Mouse (Mus musculus) gastrocnemius, adult 8-10 months (tissue): ENCODE data around the gene Tchhl1. TPM values are rescaled to one million over a fixed set of nuclear protein-coding genes. Genes with fewer than 3 reads are reported as not detected.
"Not testable (repeated sequence)": the region's sequence is repeated elsewhere in the genome, so short reads cannot be mapped to it uniquely, and the experiment has no call there.

Experiments used
- DNase-seq, 2 experiments: peaks; one replicate each; pipeline ENCODE4 v3.0.0; 2022; ENCODE audit warnings: low spot score in 2 of 2
- total RNA-seq, 4 experiments: library from RNA; stranded (reverse); gene quantifications; 2 replicates each; pipeline ENCODE4 v1.2.4; 2022

Tchhl1 gene
- not detected for total RNA-seq

GRCm38 (mm10) chr3:93468561-93468960, at the start of gene Tchhl1:
Gene Tchhl1, plus strand, starts transcription at chr3:93468754.
- DNase-seq: no peak

GRCm38 (mm10) chr3:93431673-93432072, 36.9 kb upstream of the Tchhl1 start:
- DNase-seq: no peak

- no peak for DNase-seq
These were observed 26.5 kb upstream of the Tchhl1 start, which contains the start of gene Tchh for GRCm38 (mm10) chr3:93442030-93442429. Gene Tchh, plus strand, starts transcription at chr3:93442330.

GRCm38 (mm10) chr3:93443501-93444101, 25.0 kb upstream of the Tchhl1 start:
- no peak for DNase-seq

GRCm38 (mm10) chr3:93444343-93445164, 24.0 kb upstream of the Tchhl1 start:
- DNase-seq: peak in 1 of 2 experiments; percentile 22

- DNase-seq: no peak
These were observed 23.3 kb upstream of the Tchhl1 start for GRCm38 (mm10) chr3:93445165-93445705.

GRCm38 (mm10) chr3:93446128-93446755, 22.3 kb upstream of the Tchhl1 start:
- no peak for DNase-seq

GRCm38 (mm10) chr3:93446756-93447137, 21.8 kb upstream of the Tchhl1 start:
- DNase-seq: not testable (repeated sequence)

GRCm38 (mm10) chr3:93447138-93447841, 21.3 kb upstream of the Tchhl1 start:
- peak in 1 of 2 experiments; percentile 5 for DNase-seq

GRCm38 (mm10) chr3:93466556-93466955, 2.0 kb upstream of the Tchhl1 start:
- DNase-seq: no peak

GRCm38 (mm10) chr3:93467130-93467529, 1.4 kb upstream of the Tchhl1 start:
- no peak for DNase-seq

GRCm38 (mm10) chr3:93469629-93470028, 1.1 kb downstream of the Tchhl1 start:
- no peak for DNase-seq

- DNase-seq: no peak
These were observed 11.5 kb downstream of the Tchhl1 start for GRCm38 (mm10) chr3:93480053-93480452.

- no peak for DNase-seq
These were observed 13.5 kb downstream of the Tchhl1 start for GRCm38 (mm10) chr3:93481982-93482616.

GRCm38 (mm10) chr3:93485611-93486010, 17.1 kb downstream of the Tchhl1 start:
- DNase-seq: no peak

- no peak for DNase-seq
These were observed 20.0 kb downstream of the Tchhl1 start for GRCm38 (mm10) chr3:93488541-93488940.

GRCm38 (mm10) chr3:93492176-93492575, 23.6 kb downstream of the Tchhl1 start:
- no peak for DNase-seq

- no peak for DNase-seq
These were observed 25.4 kb downstream of the Tchhl1 start for GRCm38 (mm10) chr3:93493992-93494391.

GRCm38 (mm10) chr3:93494774-93495173, 26.2 kb downstream of the Tchhl1 start:
- not testable (repeated sequence) for DNase-seq

GRCm38 (mm10) chr3:93497131-93497530, 28.6 kb downstream of the Tchhl1 start:
- DNase-seq: no peak

GRCm38 (mm10) chr3:93499129-93499528, 30.6 kb downstream of the Tchhl1 start:
- no peak for DNase-seq
